Mouse (Mus musculus): ENCODE measurements around the gene Pcnt.

The Pcnt gene

DNA sequence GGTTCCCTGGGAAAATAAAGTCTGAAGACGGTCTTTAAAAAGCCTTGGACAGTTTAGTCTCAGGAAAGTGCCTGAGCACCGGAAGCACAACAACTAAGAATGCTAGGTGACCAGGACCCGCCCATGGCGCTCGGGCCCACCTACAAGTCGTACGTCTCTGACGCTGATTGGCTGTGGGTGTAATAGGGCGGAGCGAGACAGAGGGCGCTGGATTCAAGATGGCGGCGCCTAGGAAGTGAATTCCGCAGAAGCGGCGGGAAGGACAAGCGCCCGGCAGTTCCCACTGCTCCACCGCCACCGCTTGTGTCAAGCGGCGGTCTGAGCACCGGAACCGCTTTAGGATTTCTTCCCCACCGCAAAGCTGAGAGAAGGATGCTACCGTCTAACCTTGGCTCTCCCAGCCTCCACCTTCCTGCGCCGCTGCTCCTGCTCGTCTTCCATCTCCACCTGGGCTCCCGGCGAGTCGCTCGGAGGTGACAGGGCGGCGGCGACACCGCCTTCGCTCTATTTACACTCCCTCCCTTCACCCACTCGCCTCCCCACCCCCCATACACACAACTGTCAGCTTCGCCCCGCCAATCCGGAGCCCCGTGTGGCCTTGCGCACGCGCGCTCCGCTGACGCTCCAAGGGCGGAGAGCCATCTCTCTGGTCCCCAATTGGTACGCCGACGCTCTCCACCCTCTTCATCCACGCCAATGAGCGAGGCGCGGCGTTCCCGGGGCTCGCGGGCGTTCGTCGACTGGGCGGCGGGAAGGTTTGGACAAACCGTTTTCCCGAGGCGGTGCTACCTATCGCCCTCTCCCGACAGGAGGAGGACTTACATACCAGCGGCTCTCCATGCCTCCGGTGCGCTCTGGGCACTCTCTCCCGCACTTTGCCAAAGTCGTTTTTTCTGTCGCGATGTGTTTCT is at the start of gene Pcnt:
Gene Pcnt (minus strand): TSS at position 609 of the 911 bp plus-strand sequence.
- peak; percentile 97 for DNase-seq (ENCODE audit: low spot score)

GRCm38 (mm10) chr10:76489205-76489604 is 46.6 kb upstream of the Pcnt start:
- no peak for DNase-seq (ENCODE audit: low spot score)

- DNase-seq (ENCODE audit: low spot score), result no peak
Observed at GRCm38 (mm10) chr10:76488265-76488664, 45.7 kb upstream of the Pcnt start.

DNA sequence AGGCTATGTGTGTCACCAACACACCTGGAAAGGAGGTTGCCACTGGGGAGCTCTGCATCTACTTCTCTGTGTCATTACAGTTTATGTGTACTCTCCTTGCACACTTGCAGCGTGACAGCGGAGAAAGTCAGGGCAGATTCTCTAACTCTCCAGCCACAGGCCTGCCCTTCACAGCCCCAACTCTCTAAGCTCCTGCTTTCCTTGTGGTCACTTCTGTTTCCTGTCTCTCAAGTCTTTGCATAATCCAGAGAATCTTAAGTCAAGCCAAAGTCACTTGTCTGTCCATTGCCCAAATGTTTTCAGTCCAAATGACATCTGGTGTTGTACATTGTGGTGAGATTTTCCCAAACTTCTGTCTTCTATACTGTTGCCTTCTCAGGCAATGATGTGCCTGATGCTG is 43.7 kb upstream of the Pcnt start:
- no peak for DNase-seq (ENCODE audit: low spot score)

DNA sequence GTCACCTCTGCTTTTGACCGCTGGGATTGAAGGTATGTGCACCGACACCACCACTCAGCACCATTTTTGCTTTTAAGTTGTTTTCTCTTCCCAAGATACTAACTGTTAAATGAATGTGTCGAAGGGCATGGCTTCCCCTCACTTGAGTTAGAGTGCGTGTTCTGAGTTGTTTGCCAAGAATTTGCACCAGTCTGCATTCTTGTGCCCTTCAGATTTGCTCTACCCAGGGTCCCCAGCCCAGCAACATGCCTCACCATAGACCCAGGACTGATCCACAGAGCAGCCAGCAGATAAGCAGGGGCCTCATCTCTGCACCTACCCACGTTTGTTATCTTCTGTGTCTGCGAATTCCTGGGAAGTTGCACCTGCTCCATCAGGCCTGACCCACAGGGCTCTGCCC is 38.9 kb upstream of the Pcnt start:
- no peak for DNase-seq (ENCODE audit: low spot score)

DNA sequence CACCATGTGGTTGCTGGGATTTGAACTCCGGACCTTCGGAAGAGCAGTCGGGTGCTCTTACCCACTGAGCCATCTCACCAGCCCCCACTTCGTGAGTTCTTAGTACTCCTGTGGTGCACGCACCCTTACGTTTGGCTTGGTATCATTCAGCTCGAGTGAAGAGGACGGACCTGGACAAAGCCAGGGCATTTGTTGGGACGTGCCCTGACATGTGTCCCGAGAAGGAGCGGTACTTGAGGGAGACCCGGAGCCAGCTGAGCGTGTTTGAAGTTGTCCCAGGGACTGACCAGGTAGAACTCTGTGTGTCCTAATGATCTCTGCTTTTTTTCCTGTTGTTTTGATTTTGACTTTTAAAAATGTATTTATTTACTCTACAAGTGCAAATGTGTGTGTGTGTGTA is 38.3 kb upstream of the Pcnt start:
- no peak for DNase-seq (ENCODE audit: low spot score)

DNA sequence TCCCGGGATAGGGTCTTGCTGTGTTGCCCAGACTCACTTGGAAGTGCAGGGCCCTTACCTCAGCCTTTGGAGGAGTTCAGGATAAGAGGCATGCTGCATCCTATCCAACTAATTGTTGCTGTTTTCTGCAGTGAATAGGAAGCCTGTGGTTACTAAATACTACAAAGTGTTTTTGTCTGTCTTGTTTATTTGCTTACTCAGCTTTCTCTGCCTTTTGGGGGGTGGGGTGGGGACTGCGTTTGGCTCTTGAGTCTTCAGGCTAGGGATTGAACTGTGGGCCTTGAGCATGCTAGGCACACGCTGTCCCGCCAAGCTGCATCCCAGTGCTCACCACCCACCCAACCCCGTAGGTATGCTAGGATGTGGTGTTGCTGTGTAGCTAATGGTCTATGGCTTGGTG is 31.2 kb upstream of the Pcnt start:
- DNase-seq (ENCODE audit: low spot score), result no peak

GRCm38 (mm10) chr10:76468203-76469162 is 25.9 kb upstream of the Pcnt start, which contains the start of the genes Mcm3ap and Ybey:
Gene Mcm3ap (plus strand): TSS chr10:76468927.
Gene Ybey (minus strand): TSS chr10:76469114.
- peak; percentile 86 for DNase-seq (ENCODE audit: low spot score)

DNA sequence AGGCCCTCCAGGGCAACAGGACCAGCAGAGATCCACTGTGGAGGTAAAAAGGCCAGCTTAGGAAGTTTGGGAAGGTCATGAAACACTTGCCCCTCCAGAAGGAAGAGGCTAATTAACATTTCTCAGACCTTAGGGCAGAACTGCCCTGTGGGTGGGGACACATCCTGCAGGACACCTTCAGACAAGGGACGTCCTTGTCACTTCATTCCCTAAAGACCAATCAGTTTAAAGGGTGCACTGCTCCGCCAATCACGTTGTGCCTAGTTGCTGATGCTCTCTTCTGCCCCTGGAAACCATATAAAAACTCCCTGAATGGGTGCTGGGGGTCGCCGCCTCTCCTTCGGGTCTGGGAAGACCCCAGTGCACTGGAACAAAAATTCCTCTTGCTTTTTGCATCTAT is 20.1 kb upstream of the Pcnt start:
- DNase-seq (ENCODE audit: low spot score), result no peak

- DNase-seq (ENCODE audit: low spot score), result no peak
Observed at GRCm38 (mm10) chr10:76462312-76462711, 19.7 kb upstream of the Pcnt start.

DNA sequence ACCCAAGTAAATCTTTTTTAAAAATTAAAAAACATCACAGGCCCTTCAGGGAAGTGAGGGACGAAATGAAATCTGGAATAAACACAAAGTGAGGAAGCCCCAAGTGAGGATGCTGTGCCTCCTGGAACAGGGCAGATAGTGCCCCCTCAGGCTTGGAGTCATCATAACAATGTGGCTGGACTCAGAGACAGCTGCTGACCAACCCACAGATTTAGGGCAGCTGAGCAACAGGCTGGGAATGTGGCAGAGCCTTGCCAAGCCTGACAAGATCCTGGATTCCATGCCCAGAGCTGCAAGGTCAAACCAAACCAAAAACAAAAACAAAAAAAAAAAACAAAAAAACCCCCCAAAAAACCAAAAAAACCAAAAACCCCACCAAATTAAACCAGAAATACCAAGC is 18.7 kb upstream of the Pcnt start:
- DNase-seq (ENCODE audit: low spot score), result no peak

DNA sequence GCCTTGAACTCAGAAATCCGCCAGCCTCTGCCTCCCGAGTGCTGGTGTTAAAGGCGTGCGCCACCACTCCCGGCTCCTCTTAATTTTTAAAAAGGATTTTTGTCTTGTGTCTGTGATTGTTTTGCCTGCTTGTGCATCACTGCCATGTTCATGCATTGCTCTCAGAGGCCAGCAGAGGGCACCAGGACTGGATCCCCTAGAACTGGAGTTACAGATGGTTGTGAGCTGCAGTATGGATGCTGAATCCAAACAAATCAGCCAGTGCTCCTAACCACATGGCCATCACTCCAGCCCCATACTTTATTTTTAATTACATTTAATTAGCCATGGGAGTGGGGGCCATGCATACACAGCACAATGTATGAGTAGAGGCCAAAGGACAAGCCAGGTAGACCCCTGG is 12.7 kb upstream of the Pcnt start:
- peak; percentile 49 for DNase-seq (ENCODE audit: low spot score)

- no peak for DNase-seq (ENCODE audit: low spot score)
Observed at GRCm38 (mm10) chr10:76448851-76449250, 6.3 kb upstream of the Pcnt start, which contains the start of gene 2610028H24Rik. Gene 2610028H24Rik (plus strand): TSS chr10:76449081.

GRCm38 (mm10) chr10:76447406-76448229 is 5.0 kb upstream of the Pcnt start:
- DNase-seq (ENCODE audit: low spot score), result no peak

- DNase-seq (ENCODE audit: low spot score), result no peak
Observed at GRCm38 (mm10) chr10:76445996-76446681, 3.6 kb upstream of the Pcnt start.

DNA sequence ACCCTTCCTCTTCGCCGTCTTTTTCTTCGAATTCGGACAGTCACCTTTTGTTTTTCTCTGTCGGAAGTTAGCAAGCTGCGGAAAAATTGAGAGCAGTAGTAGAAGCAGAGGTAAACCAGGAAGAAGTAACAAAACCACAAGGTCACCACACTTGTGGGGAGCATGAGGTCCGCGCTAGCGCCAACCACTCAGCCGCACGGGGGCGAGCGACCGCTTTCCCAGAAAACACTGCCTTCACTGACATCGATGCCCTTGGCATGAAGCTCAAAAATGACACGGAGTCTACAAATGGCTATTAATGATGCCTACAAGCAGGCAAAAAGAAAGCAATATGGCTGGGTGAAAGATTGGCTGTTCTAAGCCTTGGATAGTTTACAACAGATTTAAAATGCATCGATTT is 2.3 kb downstream of the Pcnt start, which contains the start of gene AC141477.1:
Gene AC141477.1 (minus strand): TSS at position 164 of the 400 bp plus-strand sequence.
- DNase-seq (ENCODE audit: low spot score), result no peak

GRCm38 (mm10) chr10:76439107-76439890 is 3.3 kb downstream of the Pcnt start:
- no peak for DNase-seq (ENCODE audit: low spot score)

GRCm38 (mm10) chr10:76433925-76434324 is 8.7 kb downstream of the Pcnt start:
- DNase-seq (ENCODE audit: low spot score), result no peak

- DNase-seq (ENCODE audit: low spot score), result no peak
Observed at GRCm38 (mm10) chr10:76425674-76426073, 16.9 kb downstream of the Pcnt start.

DNA sequence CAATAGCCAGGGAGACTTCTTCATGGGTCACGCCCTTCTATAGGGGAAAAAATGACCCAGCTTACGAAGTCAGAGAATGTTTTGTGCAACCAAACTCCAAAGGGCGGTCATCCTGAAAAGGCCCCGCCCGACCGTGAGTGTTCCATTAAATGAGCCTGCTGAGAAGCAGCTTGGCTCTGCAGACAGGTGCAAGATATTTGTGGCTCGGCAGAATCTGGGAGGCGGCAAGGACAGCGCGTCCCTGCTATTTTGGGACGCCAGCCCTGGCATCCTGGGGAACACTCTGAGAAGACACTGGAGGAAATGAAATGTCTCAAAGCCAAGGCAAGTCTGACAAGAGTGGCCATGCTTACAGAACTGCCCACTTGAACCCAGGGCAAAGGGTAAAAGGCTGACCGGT is 25.8 kb downstream of the Pcnt start:
- no peak for DNase-seq (ENCODE audit: low spot score)

Data from T-cell, adult 2 months (primary cell).